In genomic region chr10:45066131-45066930, GRCm38 (mm10) we compare ENCODE assay signal across 8 mouse cellular contexts. TPM values are rescaled to one million over a fixed set of nuclear protein-coding genes. Genes with fewer than 3 reads are reported as not detected.
DNase-seq lines count a peak whose midpoint lies in the region; ATAC-seq and TF ChIP-seq lines count a peak whose summit lies in the region.

No protein-coding gene starts in this region.

- peak overlapping the region; percentile 67; the same call in 1 of the 2 replicates for H3K27ac ChIP-seq in kidney, embryonic 16.5 days (ENCODE audit: low read length)
- H3K27ac ChIP-seq in ES-E14 (ENCODE audit: insufficient read depth, low read depth, low read length, poor library complexity, severe bottlenecking) = 0 out of 2 replicates have a peak overlapping the region, but pooled peaks have one; percentile 26
- H3K27ac ChIP-seq in hindbrain, embryonic 16.5 days (ENCODE audit: low read depth, low read length) = peak overlapping the region; percentile 79
- H3K27ac ChIP-seq in midbrain, embryonic 14.5 days (replicated peaks; ENCODE audit: low read depth, low read length) = peak overlapping the region; percentile 84

- in situ Hi-C loops in ES-E14 (cut with MboI; ENCODE audit: low sequenced_read_pairs in 2 of 2, unreplicated experiment in 2 of 2) = no loop called here

- H3K4me1 ChIP-seq in kidney, embryonic 16.5 days (ENCODE audit: insufficient read depth, low read length) = peaks cover 28% of the 10 kb centered on the region
- peaks cover 3 to 14% of the 10 kb centered on the region in 2 experiments for H3K4me1 ChIP-seq in ES-E14 (ENCODE audit: control insufficient read depth in 2 of 2, insufficient read depth in 2 of 2, low read length in 2 of 2, poor library complexity in 1 of 2)
- H3K4me1 ChIP-seq in hindbrain, embryonic 16.5 days (ENCODE audit: control insufficient read depth, insufficient read depth, low read depth, low read length) = peaks cover 16% of the 10 kb centered on the region
- H3K4me1 ChIP-seq in midbrain, embryonic 14.5 days (ENCODE audit: control insufficient read depth, insufficient read depth, low read length) = peaks cover 25% of the 10 kb centered on the region

- peak overlapping the region; percentile 89 for H3K4me3 ChIP-seq in kidney, embryonic 16.5 days (ENCODE audit: low read length)
- H3K4me3 ChIP-seq in ES-E14 (ENCODE audit: insufficient read depth in 1 of 2, low read depth in 1 of 2, low read length in 2 of 2, poor library complexity in 1 of 2, severe bottlenecking in 1 of 2) = peak overlapping the region; percentile 70 to 93
- peak overlapping the region; percentile 71 for H3K4me3 ChIP-seq in hindbrain, embryonic 16.5 days (ENCODE audit: low read length)
- H3K4me3 ChIP-seq in midbrain, embryonic 14.5 days (replicated peaks; ENCODE audit: low read depth, low read length) = peak overlapping the region; percentile 68

- H3K9me3 ChIP-seq in kidney, embryonic 16.5 days (ENCODE audit: low read length) = no peaks in the 10 kb centered on the region
- H3K9me3 ChIP-seq in ES-E14 (ENCODE audit: control insufficient read depth, insufficient read depth, low read depth, low read length) = no peaks in the 10 kb centered on the region
- H3K9me3 ChIP-seq in hindbrain, embryonic 16.5 days (ENCODE audit: control insufficient read depth, low read length) = no peaks in the 10 kb centered on the region
- no peaks in the 10 kb centered on the region for H3K9me3 ChIP-seq in midbrain, embryonic 14.5 days (ENCODE audit: control insufficient read depth, low read length)

- no peak; the same call in 1 of the 2 replicates for ATAC-seq in kidney, embryonic 16.5 days (ENCODE audit: low FRiP score, low TSS enrichment)
- ATAC-seq in hindbrain, embryonic 16.5 days = peak; percentile 28; the same call in 1 of the 2 replicates
- no peak; the same call in none of the 2 replicates for ATAC-seq in midbrain, embryonic 14.5 days (ENCODE audit: low FRiP score, low TSS enrichment)

- H3K4me2 ChIP-seq in kidney, embryonic 16.5 days (replicated peaks; ENCODE audit: low read depth, low read length) = peak overlapping the region; percentile 70
- H3K4me2 ChIP-seq in hindbrain, embryonic 16.5 days (ENCODE audit: low read length) = peak overlapping the region; percentile 64
- peak overlapping the region; percentile 72 for H3K4me2 ChIP-seq in midbrain, embryonic 14.5 days (ENCODE audit: low read length)

- DNase-seq in kidney, adult 18-20 months = no peak
- no peak for DNase-seq in ES-E14 (ENCODE audit: low read depth, low spot score)
- DNase-seq in cerebellum, postnatal 10 days = peak; percentile 42 to 46
- DNase-seq in midbrain, embryonic 14.5 days = peak; percentile 50
- DNase-seq in spleen, adult 18-20 months = no peak
- DNase-seq in kidney, postnatal 36 days = no peak

- no peaks in the 10 kb centered on the region for H3K36me3 ChIP-seq in kidney, embryonic 16.5 days (ENCODE audit: insufficient read depth, low read length)
- no peaks in the 10 kb centered on the region for H3K36me3 ChIP-seq in ES-E14 (ENCODE audit: control insufficient read depth, insufficient read depth, low read length, poor library complexity, severe bottlenecking)
- H3K36me3 ChIP-seq in hindbrain, embryonic 16.5 days (ENCODE audit: control insufficient read depth, insufficient read depth, low read length) = no peaks in the 10 kb centered on the region
- no peaks in the 10 kb centered on the region for H3K36me3 ChIP-seq in midbrain, embryonic 14.5 days (ENCODE audit: control insufficient read depth, insufficient read depth, low read length)

- peak overlapping the region; percentile 90 for H3K9ac ChIP-seq in kidney, embryonic 16.5 days (replicated peaks; ENCODE audit: low read length)
- peak overlapping the region; percentile 89 for H3K9ac ChIP-seq in ES-E14 (ENCODE audit: insufficient read depth, low read depth, low read length, poor library complexity, severe bottlenecking)
- H3K9ac ChIP-seq in hindbrain, embryonic 16.5 days (ENCODE audit: low read depth, low read length) = peak overlapping the region; percentile 83
- peak overlapping the region; percentile 91 for H3K9ac ChIP-seq in midbrain, embryonic 14.5 days (replicated peaks; ENCODE audit: low read length)

- WGBS in kidney, embryonic 16.5 days = 13% methylated on average over 12 of the region's 12 CpGs
- WGBS in hindbrain, embryonic 16.5 days = 15% methylated on average over 12 of the region's 12 CpGs
- WGBS in midbrain, embryonic 14.5 days = 14% methylated on average over 12 of the region's 12 CpGs

- H3K27me3 ChIP-seq in kidney, embryonic 16.5 days (ENCODE audit: insufficient read depth, low read length) = no peaks in the 10 kb centered on the region
- H3K27me3 ChIP-seq in hindbrain, embryonic 16.5 days (replicated peaks; ENCODE audit: control insufficient read depth, insufficient read depth, low read length) = no peaks in the 10 kb centered on the region
- H3K27me3 ChIP-seq in midbrain, embryonic 14.5 days (ENCODE audit: control insufficient read depth, insufficient read depth, low read length) = no peaks in the 10 kb centered on the region

TF ChIP-seq in ES-E14, 5 proteins besides CTCF, POLR2A, EP300 and RAD21:
- no peak for TF ChIP-seq CHD2 (IDR thresholded peaks at IDR 0.05; ENCODE audit: low read depth, low read length)
- TF ChIP-seq ZC3H11A (IDR thresholded peaks at IDR 0.05; ENCODE audit: borderline replicate concordance, low read depth, low read length) = no peak
- TF ChIP-seq HCFC1 (IDR thresholded peaks at IDR 0.05; ENCODE audit: borderline replicate concordance, insufficient read depth, low read length) = no peak
- TF ChIP-seq MAFK (IDR thresholded peaks at IDR 0.05; ENCODE audit: insufficient read depth, low read depth, low read length) = no peak
- TF ChIP-seq ZNF384 (IDR thresholded peaks at IDR 0.05; ENCODE audit: low read depth, low read length) = no peak
TF ChIP-seq in ES-E14: peak in this region for 0.

RNA-seq across cellular contexts. Expression of gene Prep, which starts 0.7 kb away (rescaled TPM):
- polyA plus RNA-seq in kidney, embryonic 16.5 days (2015; fragmentation: Nextera tagmentation; extraction: Ambion mirVana) = 26.6 and 26.7 TPM in 2 replicates
- 8.8 and 12.9 TPM in 2 replicates for total RNA-seq in ES-E14 (2012; rRNA removed)
- 26.9 and 28.1 TPM in 2 replicates for polyA plus RNA-seq in hindbrain, embryonic 16.5 days (2015; fragmentation: Nextera tagmentation; extraction: Ambion mirVana)
- 17.1 and 23.6 TPM in 2 replicates for polyA plus RNA-seq in midbrain, embryonic 14.5 days (2014; fragmentation: Nextera tagmentation; extraction: Ambion mirVana)

Comparison
In these comparisons a context has a peak if more than half of its experiments do, and no peak if none do; other contexts are left out.
1. H3K27ac ChIP-seq: peak in every context shown above with its lines; median percentile 84 in midbrain, embryonic 14.5 days; 79 in hindbrain, embryonic 16.5 days; 67 in kidney, embryonic 16.5 days; 26 in ES-E14.
2. DNase-seq: peak in cerebellum, postnatal 10 days (2 of 2) and midbrain, embryonic 14.5 days (single experiment); none in kidney, adult 18-20 months (single experiment), ES-E14 (single experiment), spleen, adult 18-20 months (0 of 2) and kidney, postnatal 36 days (0 of 2).
3. Peak in every context shown above with its lines, with median percentiles within 50 percentile points of each other: H3K4me2 ChIP-seq, H3K4me3 ChIP-seq and H3K9ac ChIP-seq.